Mouse (Mus musculus): ENCODE data around the gene Rimbp3.

DNA sequence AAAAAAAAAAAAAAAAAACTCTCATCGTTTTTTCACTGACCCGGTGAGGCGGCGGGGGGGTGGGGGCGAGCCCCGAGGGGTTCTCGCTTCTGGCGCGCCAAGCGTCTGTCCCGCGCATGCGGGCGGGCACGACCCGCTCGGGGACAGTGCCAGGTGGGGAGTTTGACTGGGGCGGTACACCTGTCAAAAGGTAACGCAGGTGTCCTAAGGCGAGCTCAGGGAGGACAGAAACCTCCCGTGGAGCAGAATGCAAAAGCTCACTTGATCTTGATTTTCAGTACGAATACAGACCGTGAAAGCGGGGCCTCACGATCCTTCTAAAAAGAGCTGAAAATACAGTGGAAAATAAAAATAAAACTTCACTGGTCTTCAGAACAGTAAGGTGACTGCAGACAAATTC, 13.8 kb downstream of the Rimbp3 start:
- TF ChIP-seq CTCF (IDR thresholded peaks at IDR 0.05; ENCODE audit: low read depth) (no peak), EP300 (IDR thresholded peaks at IDR 0.05; ENCODE audit: low read depth) (no peak)
